In genomic region chr10:4482355-4482754, GRCm38 (mm10) we compare ENCODE assay signal across 12 mouse cellular contexts. TPM values are rescaled to one million over a fixed set of nuclear protein-coding genes. Genes with fewer than 3 reads are reported as not detected.
A peak's percentile ranks its signal among the peaks of the same experiment; 100 is the strongest.
DNase-seq lines count a peak whose midpoint lies in the region; ATAC-seq lines count a peak whose summit lies in the region.
"Had no signal": no experiment of that assay in that cellular context is flagged by ENCODE, and none has a peak within 500 bp of the region (broad histone marks: within the 10 kb centered on the region; RNA-seq: fewer than 3 reads in every experiment).

TSS of gene Ccdc170 (plus strand) at chr10:4482502.

- no peaks in the 10 kb centered on the region for H3K27me3 ChIP-seq in kidney, embryonic 16.5 days (ENCODE audit: insufficient read depth, low read length)
- H3K27me3 ChIP-seq in hindbrain, embryonic 16.5 days (replicated peaks; ENCODE audit: control insufficient read depth, insufficient read depth, low read length), result no peaks in the 10 kb centered on the region
- H3K27me3 ChIP-seq: hindbrain, embryonic 12.5 days; liver, embryonic 12.5 days had no signal

- no peak for DNase-seq in kidney, postnatal 14 days
- peak; percentile 70 for DNase-seq in R1 (ENCODE audit: low read depth, low spot score)
- peak; percentile 18 for DNase-seq in gastrocnemius, postnatal 25 days
- DNase-seq in ovary, postnatal 36 days (ENCODE audit: low spot score), result peak; percentile 28
- no peak for DNase-seq in urinary bladder, adult 2 months (ENCODE audit: low spot score)
- DNase-seq: layer of hippocampus, adult 9-11 months; thymus, adult 2 months had no signal

- H3K4me2 ChIP-seq in kidney, embryonic 16.5 days (replicated peaks; ENCODE audit: low read depth, low read length), result no peak within 1 kb of the TSS; the same call in 1 of the 2 replicates
- no peak within 1 kb of the TSS for H3K4me2 ChIP-seq in hindbrain, embryonic 16.5 days (ENCODE audit: low read length)
- H3K4me2 ChIP-seq: hindbrain, embryonic 12.5 days; liver, embryonic 12.5 days had no signal

- no peaks in the 10 kb centered on the region for H3K9me3 ChIP-seq in kidney, embryonic 16.5 days (ENCODE audit: low read length)
- H3K9me3 ChIP-seq in hindbrain, embryonic 16.5 days (ENCODE audit: control insufficient read depth, low read length), result no peaks in the 10 kb centered on the region
- H3K9me3 ChIP-seq: hindbrain, embryonic 12.5 days; liver, embryonic 12.5 days had no signal

- no peak within 1 kb of the TSS for H3K4me3 ChIP-seq in kidney, embryonic 16.5 days (ENCODE audit: low read length)
- no peak within 1 kb of the TSS for H3K4me3 ChIP-seq in hindbrain, embryonic 16.5 days (ENCODE audit: low read length)
- H3K4me3 ChIP-seq: hindbrain, embryonic 12.5 days; liver, embryonic 12.5 days had no signal

- no peak within 1 kb of the TSS for H3K9ac ChIP-seq in kidney, embryonic 16.5 days (replicated peaks; ENCODE audit: low read length)
- H3K9ac ChIP-seq in hindbrain, embryonic 16.5 days (ENCODE audit: low read depth, low read length), result no peak within 1 kb of the TSS
- H3K9ac ChIP-seq: hindbrain, embryonic 12.5 days; liver, embryonic 12.5 days had no signal

- no peaks in the 10 kb centered on the region for H3K4me1 ChIP-seq in kidney, embryonic 16.5 days (ENCODE audit: insufficient read depth, low read length)
- no peaks in the 10 kb centered on the region for H3K4me1 ChIP-seq in hindbrain, embryonic 16.5 days (ENCODE audit: control insufficient read depth, insufficient read depth, low read depth, low read length)
- H3K4me1 ChIP-seq: hindbrain, embryonic 12.5 days; liver, embryonic 12.5 days had no signal

- no peak within 1 kb of the TSS for H3K27ac ChIP-seq in kidney, embryonic 16.5 days (ENCODE audit: low read length)
- H3K27ac ChIP-seq in hindbrain, embryonic 16.5 days (ENCODE audit: low read depth, low read length), result no peak within 1 kb of the TSS
- H3K27ac ChIP-seq: hindbrain, embryonic 12.5 days; liver, embryonic 12.5 days had no signal

- ATAC-seq in kidney, embryonic 16.5 days (ENCODE audit: low FRiP score, low TSS enrichment), result peak; percentile 15; the same call in 1 of the 2 replicates
- no peak for ATAC-seq in hindbrain, embryonic 16.5 days
- ATAC-seq: forebrain, embryonic 16.5 days; liver, embryonic 12.5 days had no signal

- WGBS in kidney, embryonic 16.5 days, result 44% methylated on average over 11 of the region's 11 CpGs
- WGBS in hindbrain, embryonic 16.5 days, result 46% methylated on average over 11 of the region's 11 CpGs

- no peaks in the 10 kb centered on the region for H3K36me3 ChIP-seq in kidney, embryonic 16.5 days (ENCODE audit: insufficient read depth, low read length)
- no peaks in the 10 kb centered on the region for H3K36me3 ChIP-seq in hindbrain, embryonic 16.5 days (ENCODE audit: control insufficient read depth, insufficient read depth, low read length)
- H3K36me3 ChIP-seq: hindbrain, embryonic 12.5 days; liver, embryonic 12.5 days had no signal

RNA-seq across cellular contexts. Expression of gene Ccdc170, which starts in this region (rescaled TPM):
- polyA plus RNA-seq in kidney, embryonic 16.5 days (2015; fragmentation: Nextera tagmentation; extraction: Ambion mirVana), result 2.2 and 3.9 TPM in 2 replicates
- under 1 TPM; 0.28 to 0.38 TPM for total RNA-seq in gastrocnemius, postnatal 25 days (2021)
- polyA plus RNA-seq in urinary bladder, adult 2 months (2012; rRNA removed), result 0.30 and 0.65 TPM in 2 replicates
- 0.47 and 0.54 TPM in 2 replicates for polyA plus RNA-seq in hindbrain, embryonic 16.5 days (2015; fragmentation: Nextera tagmentation; extraction: Ambion mirVana)

Comparison
In these comparisons a context has a peak if more than half of its experiments do, and no peak if none do; other contexts are left out.
1. Peak in DNase-seq in gastrocnemius, postnatal 25 days; RNA of the gene not detected or under 1 TPM.
2. DNase-seq: peak in R1 (single experiment) and ovary, postnatal 36 days (single experiment); none in kidney, postnatal 14 days (single experiment) and urinary bladder, adult 2 months (single experiment).